Mouse (Mus musculus): ENCODE results near the gene Osbpl3. TPM values are rescaled to one million over a fixed set of nuclear protein-coding genes. Genes with fewer than 3 reads are reported as not detected.

Osbpl3 gene
- polyA plus RNA-seq, 1 experiment, result 0.41 TPM

- H3K36me3 ChIP-seq (ENCODE audit: control insufficient read depth, insufficient read depth, low read length), result no peaks in the 10 kb centered on the region
- TF ChIP-seq CTCF (IDR thresholded peaks at IDR 0.05; ENCODE audit: control insufficient read depth, insufficient read depth, insufficient replicate concordance, low read depth, low read length), result no peak
- no peak for TF ChIP-seq POLR2A (IDR thresholded peaks at IDR 0.05; ENCODE audit: control insufficient read depth, low read depth, low read length)
- no peaks in the 10 kb centered on the region for H3K27me3 ChIP-seq (ENCODE audit: control insufficient read depth, insufficient read depth, low read length)
- no peak overlapping the region for H3K27ac ChIP-seq (ENCODE audit: control insufficient read depth, insufficient read depth, low read depth, low read length)
- no peaks in the 10 kb centered on the region for H3K4me1 ChIP-seq (ENCODE audit: control insufficient read depth, insufficient read depth, low read length)
- no peak overlapping the region for H3K4me3 ChIP-seq (ENCODE audit: control insufficient read depth, low read depth, low read length)
These were observed 211.9 kb downstream of the Osbpl3 start for GRCm38 (mm10) chr6:50244126-50244525.

Other genes with a start within 250 kb of the Osbpl3 start
- gene Gsdme, start 192.3 kb downstream of the Osbpl3 start, polyA plus RNA-seq (2012; rRNA removed), result 1.5 and 1.9 TPM in 2 replicates
- 2.1 and 3.7 TPM in 2 replicates for gene Cycs, start 110.3 kb upstream of the Osbpl3 start, polyA plus RNA-seq (2012; rRNA removed)
- gene 4921507P07Rik, start 140.4 kb upstream of the Osbpl3 start, polyA plus RNA-seq (2012; rRNA removed), result 203 and 232 TPM in 2 replicates
- gene Npvf, start 198.2 kb upstream of the Osbpl3 start, polyA plus RNA-seq (2012; rRNA removed), result not detected in 2 replicates